Mouse (Mus musculus) embryonic facial prominence, embryonic 15.5 days (tissue): ENCODE results near the gene Slc26a9. TPM values are rescaled to one million over a fixed set of nuclear protein-coding genes. Genes with fewer than 3 reads are reported as not detected.
A peak's percentile ranks its signal among the peaks of the same experiment; 100 is the strongest.

ENCODE experiments used
- ATAC-seq: fragments of 200-750 bp; cut with Nextera tagmentation; 2 replicates; pipeline ENCODE4 v1.8.0; 2017; ENCODE audit warnings: low read depth, moderate TSS enrichment; ENCODE audit not compliant: insufficient number of reproducible peaks, low FRiP score, low TSS enrichment
- H3K27ac ChIP-seq: fragments of 300-500 bp; sonication (generic); replicated peaks from 2 replicates; pipeline ENCODE4 v1.5.1; 2015; ENCODE audit warnings: mild to moderate bottlenecking, inconsistent platforms
- H3K27me3 ChIP-seq: fragments of 300-500 bp; sonication (generic); 2 replicates; pipeline ENCODE4 v1.6.1; 2015; ENCODE audit warnings: inconsistent platforms
- H3K36me3 ChIP-seq: fragments of 300-500 bp; sonication (generic); 2 replicates; pipeline ENCODE4 v1.6.1; 2015; ENCODE audit warnings: mild to moderate bottlenecking, inconsistent platforms
- H3K4me1 ChIP-seq: fragments of 300-500 bp; sonication (generic); 2 replicates; pipeline ENCODE4 v1.6.1; 2015; ENCODE audit warnings: inconsistent platforms
- H3K4me2 ChIP-seq: fragments of 300-500 bp; sonication (generic); replicated peaks from 2 replicates; pipeline ENCODE4 v1.6.1; 2015; ENCODE audit warnings: mild to moderate bottlenecking, inconsistent platforms
- H3K4me3 ChIP-seq: fragments of 300-500 bp; sonication (generic); replicated peaks from 2 replicates; pipeline ENCODE4 v1.5.1; 2015; ENCODE audit warnings: mild to moderate bottlenecking, inconsistent platforms
- H3K9ac ChIP-seq: fragments of 300-500 bp; sonication (generic); 2 replicates; pipeline ENCODE4 v1.6.1; 2015; ENCODE audit warnings: inconsistent platforms
- H3K9me3 ChIP-seq: fragments of 300-500 bp; sonication (generic); replicated peaks from 2 replicates; pipeline ENCODE4 v1.6.1; 2016; ENCODE audit warnings: inconsistent platforms
- WGBS: fragments of 180-500 bp; shearing (Covaris S2); methylation state at CpG from one replicate; pipeline ENCODE4 v1.1.7; 2015; 5-methylcytosine and 5-hydroxymethylcytosine counted together
- polyA plus RNA-seq: library from polyadenylated mRNA; unstranded; fragments of >200 nt; fragmentation: Nextera tagmentation; extraction: Ambion mirVana; gene quantifications from 2 replicates; pipeline ENCODE4 v1.2.1, GENCODE M21; 2015

Gene Slc26a9
- polyA plus RNA-seq, 1 experiment from 2014 or later: 0.72 TPM

- no peak for ATAC-seq
- no peaks in the 10 kb centered on the region for H3K9me3 ChIP-seq
- H3K4me3 ChIP-seq: no peak overlapping the region
- H3K27me3 ChIP-seq: no peaks in the 10 kb centered on the region
- H3K9ac ChIP-seq: no peak overlapping the region
- H3K36me3 ChIP-seq: no peaks in the 10 kb centered on the region
- WGBS: 76% methylated on average over 7 of the region's 7 CpGs
- no peak overlapping the region for H3K4me2 ChIP-seq
- no peak overlapping the region for H3K27ac ChIP-seq
- H3K4me1 ChIP-seq: no peaks in the 10 kb centered on the region
Measured at GRCm38 (mm10) chr1:131758796-131759195, 15.0 kb downstream of the Slc26a9 start.

GRCm38 (mm10) chr1:131759667-131760427 lies 16.0 kb downstream of the Slc26a9 start:
- no peak overlapping the region for H3K9ac ChIP-seq
- H3K27me3 ChIP-seq: no peaks in the 10 kb centered on the region
- H3K9me3 ChIP-seq: no peaks in the 10 kb centered on the region
- 55% methylated on average over 9 of the region's 9 CpGs for WGBS
- H3K27ac ChIP-seq: no peak overlapping the region
- H3K36me3 ChIP-seq: no peaks in the 10 kb centered on the region
- H3K4me3 ChIP-seq: no peak overlapping the region
- no peak for ATAC-seq
- no peak overlapping the region for H3K4me2 ChIP-seq
- no peaks in the 10 kb centered on the region for H3K4me1 ChIP-seq

GRCm38 (mm10) chr1:131760428-131760820 lies 16.6 kb downstream of the Slc26a9 start:
- H3K4me2 ChIP-seq: no peak overlapping the region
- no peak overlapping the region for H3K9ac ChIP-seq
- WGBS: 72% methylated on average over 3 of the region's 3 CpGs
- H3K4me3 ChIP-seq: no peak overlapping the region
- no peaks in the 10 kb centered on the region for H3K9me3 ChIP-seq
- H3K4me1 ChIP-seq: peaks cover 3% of the 10 kb centered on the region; the same call in 1 of the 2 replicates
- H3K27me3 ChIP-seq: no peaks in the 10 kb centered on the region
- no peak overlapping the region for H3K27ac ChIP-seq
- ATAC-seq: no peak
- H3K36me3 ChIP-seq: no peaks in the 10 kb centered on the region

GRCm38 (mm10) chr1:131761079-131761831 lies 17.4 kb downstream of the Slc26a9 start:
- H3K27me3 ChIP-seq: no peaks in the 10 kb centered on the region
- no peak overlapping the region for H3K9ac ChIP-seq
- no peak overlapping the region for H3K4me3 ChIP-seq
- peaks cover 6% of the 10 kb centered on the region; the same call in 1 of the 2 replicates for H3K4me1 ChIP-seq
- no peaks in the 10 kb centered on the region for H3K36me3 ChIP-seq
- H3K27ac ChIP-seq: no peak overlapping the region
- no peaks in the 10 kb centered on the region for H3K9me3 ChIP-seq
- H3K4me2 ChIP-seq: no peak overlapping the region
- 82% methylated on average over 13 of the region's 13 CpGs for WGBS
- ATAC-seq: no peak

- no peaks in the 10 kb centered on the region for H3K9me3 ChIP-seq
- peaks cover 6% of the 10 kb centered on the region; the same call in 1 of the 2 replicates for H3K4me1 ChIP-seq
- WGBS: 55% methylated on average over 9 of the region's 9 CpGs
- H3K4me2 ChIP-seq: no peak overlapping the region
- H3K27me3 ChIP-seq: no peaks in the 10 kb centered on the region
- H3K4me3 ChIP-seq: no peak overlapping the region
- no peak overlapping the region for H3K9ac ChIP-seq
- H3K36me3 ChIP-seq: no peaks in the 10 kb centered on the region
- no peak overlapping the region for H3K27ac ChIP-seq
- no peak for ATAC-seq
Measured at GRCm38 (mm10) chr1:131763683-131764082, 19.9 kb downstream of the Slc26a9 start.

GRCm38 (mm10) chr1:131764581-131765338 lies 20.9 kb downstream of the Slc26a9 start:
- Histone ChIP-seq H3K4me1 (peaks cover 6% of the 10 kb centered on the region; the same call in 1 of the 2 replicates), H3K9me3 (no peaks in the 10 kb centered on the region), H3K36me3 (no peaks in the 10 kb centered on the region), H3K9ac (no peak overlapping the region), H3K27ac (no peak overlapping the region), H3K4me3 (no peak overlapping the region), H3K27me3 (no peaks in the 10 kb centered on the region), H3K4me2 (no peak overlapping the region)
- 58% methylated on average over 8 of the region's 8 CpGs for WGBS
- no peak for ATAC-seq

- no peak for ATAC-seq
- Histone ChIP-seq H3K36me3 (no peaks in the 10 kb centered on the region), H3K9ac (no peak overlapping the region), H3K4me3 (no peak overlapping the region), H3K27ac (no peak overlapping the region), H3K4me1 (peaks cover 7% of the 10 kb centered on the region; the same call in 1 of the 2 replicates), H3K27me3 (no peaks in the 10 kb centered on the region), H3K4me2 (peak overlapping the region; percentile 28; the same call in 1 of the 2 replicates), H3K9me3 (no peaks in the 10 kb centered on the region)
- WGBS: 12% methylated on average over 11 of the region's 11 CpGs
Measured at GRCm38 (mm10) chr1:131765357-131766001, 21.7 kb downstream of the Slc26a9 start.

GRCm38 (mm10) chr1:131769296-131769695 lies 25.5 kb downstream of the Slc26a9 start:
- Histone ChIP-seq H3K4me3 (no peak overlapping the region), H3K9ac (no peak overlapping the region), H3K27me3 (no peaks in the 10 kb centered on the region), H3K4me2 (no peak overlapping the region), H3K4me1 (peaks cover 14% of the 10 kb centered on the region), H3K36me3 (no peaks in the 10 kb centered on the region), H3K27ac (no peak overlapping the region), H3K9me3 (no peaks in the 10 kb centered on the region)
- no peak for ATAC-seq
- 54% methylated on average over 3 of the region's 3 CpGs for WGBS

- H3K4me3 ChIP-seq: no peak overlapping the region
- no peaks in the 10 kb centered on the region for H3K27me3 ChIP-seq
- H3K9ac ChIP-seq: no peak overlapping the region
- H3K4me2 ChIP-seq: no peak overlapping the region
- no peak; the same call in 1 of the 2 replicates for ATAC-seq
- H3K36me3 ChIP-seq: no peaks in the 10 kb centered on the region
- H3K27ac ChIP-seq: 0 out of 2 replicates have a peak overlapping the region, but pooled peaks have one; percentile 60
- H3K9me3 ChIP-seq: no peaks in the 10 kb centered on the region
- WGBS: 43% methylated on average over 4 of the region's 4 CpGs
- H3K4me1 ChIP-seq: peaks cover 9% of the 10 kb centered on the region
Measured at GRCm38 (mm10) chr1:131770656-131771055, 26.8 kb downstream of the Slc26a9 start.

- H3K27ac ChIP-seq: no peak overlapping the region
- H3K4me2 ChIP-seq: no peak overlapping the region
- ATAC-seq: no peak
- no peaks in the 10 kb centered on the region for H3K36me3 ChIP-seq
- H3K4me3 ChIP-seq: no peak overlapping the region
- no peaks in the 10 kb centered on the region for H3K27me3 ChIP-seq
- H3K9ac ChIP-seq: no peak overlapping the region
- H3K4me1 ChIP-seq: peaks cover 8% of the 10 kb centered on the region
- no peaks in the 10 kb centered on the region for H3K9me3 ChIP-seq
Measured at GRCm38 (mm10) chr1:131771440-131771839, 27.6 kb downstream of the Slc26a9 start.
